8 mouse cellular contexts compared by ENCODE assay signal in the genomic region with DNA sequence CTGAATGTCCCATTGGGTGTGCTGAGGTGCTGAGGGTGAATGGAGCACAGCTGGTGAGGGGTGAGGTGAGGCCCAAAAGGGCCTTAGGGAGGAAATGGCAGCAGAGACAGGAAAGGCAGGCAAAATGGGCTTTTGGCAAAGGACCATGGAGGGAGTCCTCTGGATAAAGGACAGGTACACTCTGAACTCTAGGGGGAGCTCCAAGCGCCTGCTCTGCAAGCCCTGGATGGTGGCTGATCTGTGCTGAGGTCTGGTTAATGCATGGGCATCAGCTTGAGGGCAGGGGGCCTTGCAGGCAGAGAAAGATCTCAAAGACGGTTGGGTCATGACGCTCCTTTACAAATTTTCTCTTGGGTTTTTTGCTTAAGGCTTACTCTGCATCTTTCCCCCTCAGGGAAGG.
A peak's percentile ranks its signal among the peaks of the same experiment; 100 is the strongest.
DNase-seq lines count a peak whose midpoint lies in the region; TF ChIP-seq lines count a peak whose summit lies in the region.

No protein-coding gene starts in this region.

- no peak overlapping the region for H3K27ac ChIP-seq in heart, adult 2 months
- no peak overlapping the region for H3K27ac ChIP-seq in embryonic fibroblast, embryonic 13.5 days (ENCODE audit: insufficient read depth, low read length)

- no peak for DNase-seq in heart, adult 2 months
- DNase-seq in heart, adult 9 months (ENCODE audit: low spot score in 2 of 2) = no peak
- DNase-seq in 3T3-L1 (ENCODE audit: low read depth, low spot score) = peak; percentile 34
- DNase-seq in adrenal gland, postnatal 10 days = peak; percentile 43
- DNase-seq in lung, postnatal 14 days = peak; percentile 35
- no peak for DNase-seq in right cerebral cortex, adult 18-20 months
- no peak for DNase-seq in testis, postnatal 10 days (ENCODE audit: low spot score)

- peaks cover 2% of the 10 kb centered on the region; the same call in 1 of the 2 replicates for H3K4me1 ChIP-seq in heart, adult 2 months (ENCODE audit: control insufficient read depth, insufficient read depth, low read length)
- H3K4me1 ChIP-seq in embryonic fibroblast, embryonic 13.5 days (ENCODE audit: control insufficient read depth, insufficient read depth, low read length) = no peaks in the 10 kb centered on the region

- intact Hi-C loops in heart, adult 2 months (cut with DNase I) = no loop called here

- H3K27me3 ChIP-seq in heart, adult 2 months (ENCODE audit: control insufficient read depth, insufficient read depth, low read length) = no peaks in the 10 kb centered on the region

- TF ChIP-seq CTCF in heart, adult 2 months (IDR thresholded peaks at IDR 0.05) = peak; percentile 60
- TF ChIP-seq CTCF in embryonic fibroblast, embryonic 13.5 days (IDR thresholded peaks at IDR 0.05; ENCODE audit: borderline replicate concordance, insufficient read depth, low read length) = peak; percentile 27; the same call in 1 of the 2 replicates

- peak; percentile 24; the same call in 1 of the 2 replicates for TF ChIP-seq EP300 in heart, adult 2 months (IDR thresholded peaks at IDR 0.05; ENCODE audit: insufficient read depth, low read depth, low read length)

- H3K9ac ChIP-seq in heart, adult 2 months (ENCODE audit: low read depth, low read length) = no peak overlapping the region

- no peak for TF ChIP-seq POLR2A in heart, adult 2 months (IDR thresholded peaks at IDR 0.05; ENCODE audit: insufficient read depth, low read depth, low read length)
- TF ChIP-seq POLR2A in embryonic fibroblast, embryonic 13.5 days (IDR thresholded peaks at IDR 0.05; ENCODE audit: low read depth, low read length) = no peak

- H3K4me3 ChIP-seq in heart, adult 2 months = no peak overlapping the region
- no peak overlapping the region for H3K4me3 ChIP-seq in embryonic fibroblast, embryonic 13.5 days (ENCODE audit: insufficient read depth, low read length)

- WGBS in heart, adult 2 months = 26% methylated on average over 3 of the region's 3 CpGs

- H3K79me2 ChIP-seq in heart, adult 2 months (replicated peaks; ENCODE audit: control insufficient read depth, insufficient read depth, low read length) = no peaks in the 10 kb centered on the region

- H3K36me3 ChIP-seq in heart, adult 2 months (ENCODE audit: control insufficient read depth, insufficient read depth, low read length) = no peaks in the 10 kb centered on the region

Comparison
In these comparisons a context has a peak if more than half of its experiments do, and no peak if none do; other contexts are left out.
1. DNase-seq: peak in 3T3-L1 (single experiment), adrenal gland, postnatal 10 days (single experiment) and lung, postnatal 14 days (single experiment); none in heart, adult 2 months (0 of 2), heart, adult 9 months (0 of 2), right cerebral cortex, adult 18-20 months (single experiment) and testis, postnatal 10 days (single experiment).